Mouse (Mus musculus) lung, adult 2 months (tissue): ENCODE results near the gene Kank2.

ENCODE experiments used
- CTCF ChIP-seq: fragments of 200-500 bp; IDR thresholded peaks from 2 replicates; pipeline ENCODE4 v1.5.1; 2011; ENCODE audit warnings: mild to moderate bottlenecking, low read length, control low read depth; ENCODE audit not compliant: insufficient read depth
- POLR2A ChIP-seq: fragments of 200-500 bp; IDR thresholded peaks from 2 replicates; pipeline ENCODE4 v1.6.1; 2011; ENCODE audit warnings: low read depth, mild to moderate bottlenecking, control low read depth, low read length, borderline replicate concordance; ENCODE audit errors: extremely low read depth

DNA sequence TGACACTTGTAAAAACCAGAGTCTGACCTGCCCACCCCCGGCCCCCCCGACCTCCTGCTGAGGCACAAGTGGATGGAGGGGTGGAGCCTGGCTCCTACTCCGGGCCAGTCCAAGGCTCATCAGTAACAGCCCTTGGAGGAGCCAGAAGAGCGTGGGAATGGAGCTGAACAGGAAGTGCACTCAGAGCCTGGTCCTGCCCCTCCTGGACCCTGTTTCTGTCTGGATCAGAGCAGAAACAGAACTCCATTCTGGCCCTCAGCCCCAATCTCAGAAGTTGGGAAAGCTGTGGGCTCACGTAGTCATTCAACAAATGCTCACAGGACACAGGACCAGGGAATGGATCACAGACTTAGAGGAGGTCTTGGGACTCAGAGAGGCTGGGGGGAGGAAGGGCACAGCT lies 43.8 kb upstream of the Kank2 start:
- TF ChIP-seq POLR2A (0 out of 2 replicates have a peak, but pooled peaks have one; percentile 6), CTCF (no peak)
